Mouse (Mus musculus) limb, embryonic 14.5 days (tissue): ENCODE results near the gene Copz1. TPM values are rescaled to one million over a fixed set of nuclear protein-coding genes. Genes with fewer than 3 reads are reported as not detected.
A peak's percentile ranks its signal among the peaks of the same experiment; 100 is the strongest.

Experiments used
- ATAC-seq: fragments of 200-750 bp; cut with Nextera tagmentation; 2 replicates; pipeline ENCODE4 v1.8.0; 2017; ENCODE audit warnings: low read depth, moderate number of reproducible peaks, moderate TSS enrichment; ENCODE audit not compliant: low FRiP score
- DNase-seq: peaks from one replicate; pipeline ENCODE4 v3.0.0-alpha.2; 2015; ENCODE audit warnings: low spot score
- H3K27ac ChIP-seq: fragments of 300-500 bp; sonication (generic); replicated peaks from 2 replicates; pipeline ENCODE4 v1.5.1; 2014; ENCODE audit warnings: low read depth, mild to moderate bottlenecking, low read length, moderate library complexity, mixed read lengths
- H3K27me3 ChIP-seq: fragments of 300-500 bp; sonication (generic); 2 replicates; pipeline ENCODE4 v1.6.1; 2014; ENCODE audit warnings: low read length, mixed read lengths; ENCODE audit not compliant: control insufficient read depth, insufficient read depth
- H3K36me3 ChIP-seq: fragments of 300-500 bp; sonication (generic); 2 replicates; pipeline ENCODE4 v1.6.1; 2014; ENCODE audit warnings: mild to moderate bottlenecking, low read length, moderate library complexity, mixed read lengths; ENCODE audit not compliant: control insufficient read depth, insufficient read depth
- H3K4me1 ChIP-seq: fragments of 300-500 bp; sonication (generic); 2 replicates; pipeline ENCODE4 v1.6.1; 2014; ENCODE audit warnings: antibody characterized with exemption, low read length, mixed read lengths; ENCODE audit not compliant: control insufficient read depth, insufficient read depth
- H3K4me2 ChIP-seq: fragments of 300-500 bp; sonication (generic); replicated peaks from 2 replicates; pipeline ENCODE4 v1.6.1; 2014; ENCODE audit warnings: low read depth, mild to moderate bottlenecking, low read length, moderate library complexity; ENCODE audit not compliant: severe bottlenecking
- H3K4me3 ChIP-seq: fragments of 300-500 bp; sonication (generic); replicated peaks from 2 replicates; pipeline ENCODE4 v1.5.1; 2014; ENCODE audit warnings: low read length
- H3K9ac ChIP-seq: fragments of 300-500 bp; sonication (generic); 2 replicates; pipeline ENCODE4 v1.6.1; 2014; ENCODE audit warnings: mild to moderate bottlenecking, low read depth, low read length, moderate library complexity; ENCODE audit not compliant: severe bottlenecking
- H3K9me3 ChIP-seq: fragments of 300-500 bp; sonication (generic); 2 replicates; pipeline ENCODE4 v1.6.1; 2016; ENCODE audit warnings: low read length; ENCODE audit not compliant: control insufficient read depth
- POLR2A ChIP-seq: fragments of 200-500 bp; IDR thresholded peaks from 2 replicates; pipeline ENCODE4 v1.8.0; 2012; ENCODE audit warnings: inconsistent platforms, mild to moderate bottlenecking, moderate library complexity, borderline replicate concordance; ENCODE audit not compliant: insufficient read depth, insufficient read length; ENCODE audit errors: extremely low read depth
- WGBS: fragments of 180-500 bp; shearing (Covaris S2); extraction: QIAGEN DNeasy Blood & Tissue Kit; methylation state at CpG from one replicate; pipeline ENCODE4 v1.1.7; 2014; 5-methylcytosine and 5-hydroxymethylcytosine counted together
- polyA plus RNA-seq, 2 experiments: library from polyadenylated mRNA; depleted of rRNA in 1 of 2; stranded (reverse) in 1 of 2; unstranded in 1 of 2; fragments of >200 nt; fragmentation: Nextera tagmentation in 1 of 2; extraction: Ambion mirVana in 1 of 2; gene quantifications; 2 replicates each; pipeline versions ENCODE4 v1.2.1 to v1.2.3; 2012 to 2014

Gene Copz1
- polyA plus RNA-seq, 2 experiments, result 200 to 292 TPM

DNA sequence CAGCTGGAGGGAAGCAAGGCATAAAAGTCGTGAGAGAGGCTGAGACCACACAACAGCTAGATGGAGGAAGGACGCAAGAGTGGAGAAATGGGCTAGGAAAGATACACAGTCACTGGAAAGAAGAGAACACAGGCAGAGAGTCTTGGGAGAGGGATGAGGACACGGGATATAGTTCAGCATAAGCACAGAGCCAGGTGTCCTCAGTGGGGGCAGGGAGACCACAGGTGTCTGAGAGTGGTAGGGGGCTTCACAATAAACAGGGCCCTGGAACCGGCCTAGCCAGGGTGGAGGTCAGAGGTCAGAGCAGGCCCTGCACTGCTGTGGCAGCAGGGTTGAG, 66.3 kb downstream of the Copz1 start:
- Histone ChIP-seq H3K9ac (no peak overlapping the region), H3K4me1 (peaks cover 14% of the 10 kb centered on the region)
- WGBS, result 37% methylated on average over 3 of the region's 4 CpGs

DNA sequence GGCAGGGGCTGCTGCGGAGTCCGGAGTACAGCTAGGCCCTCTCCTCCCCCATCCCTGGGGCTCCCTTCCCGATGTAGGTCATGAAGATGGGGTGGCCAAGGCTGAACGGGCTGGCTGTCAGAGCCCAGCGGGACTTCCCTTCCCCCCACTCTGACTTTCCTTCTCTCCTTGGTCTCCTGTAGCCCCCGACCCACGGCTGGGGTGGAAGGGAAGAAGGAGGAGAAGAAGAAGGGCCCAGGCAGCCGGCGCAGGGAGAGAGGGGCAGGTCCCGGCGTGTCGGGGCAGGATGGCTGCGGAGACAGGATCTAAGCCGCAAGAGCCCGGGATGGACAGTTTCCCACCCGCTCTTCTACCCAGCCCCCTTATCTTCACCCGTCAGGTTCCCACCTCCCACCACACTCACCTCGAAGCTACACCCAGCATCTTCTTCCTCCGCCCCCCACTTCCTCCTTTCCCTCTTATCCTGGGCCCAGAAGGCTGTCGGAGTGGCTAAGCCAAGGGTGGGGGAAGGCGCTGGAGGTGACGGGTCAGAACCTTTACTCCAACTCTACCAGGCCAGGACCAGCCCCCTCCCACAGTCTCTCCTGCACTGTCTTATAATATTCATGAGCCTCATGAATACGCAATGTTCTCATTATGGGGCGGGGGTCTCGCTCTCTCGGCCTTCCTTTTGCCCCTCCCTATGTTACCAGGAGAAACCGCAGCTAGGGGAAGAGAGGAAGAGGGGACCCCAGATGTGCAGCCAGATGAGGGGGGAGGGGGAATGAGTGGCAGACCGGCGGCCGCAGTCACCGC, 66.8 kb downstream of the Copz1 start:
- Histone ChIP-seq H3K27ac (no peak overlapping the region), H3K9me3 (no peaks in the 10 kb centered on the region), H3K4me2 (peak overlapping the region; percentile 84), H3K9ac (peak overlapping the region; percentile 49), H3K27me3 (peaks cover 8% of the 10 kb centered on the region), H3K4me1 (peaks cover 11% of the 10 kb centered on the region), H3K36me3 (peaks cover 9% of the 10 kb centered on the region), H3K4me3 (peak overlapping the region; percentile 58)
- no peak for TF ChIP-seq POLR2A
- DNase-seq (no peak), ATAC-seq (no peak)
- WGBS, result 4% methylated on average over 20 of the region's 31 CpGs

More for the DNA sequence above, 66.3 kb downstream of the Copz1 start:
- Histone ChIP-seq H3K9me3 (no peaks in the 10 kb centered on the region), H3K4me3 (peak overlapping the region; percentile 58), H3K4me2 (peak overlapping the region; percentile 84; the same call in 1 of the 2 replicates), H3K36me3 (peaks cover 3% of the 10 kb centered on the region), H3K27ac (no peak overlapping the region), H3K27me3 (peaks cover 8% of the 10 kb centered on the region)
- no peak for TF ChIP-seq POLR2A
- DNase-seq (no peak), ATAC-seq (no peak)

DNA sequence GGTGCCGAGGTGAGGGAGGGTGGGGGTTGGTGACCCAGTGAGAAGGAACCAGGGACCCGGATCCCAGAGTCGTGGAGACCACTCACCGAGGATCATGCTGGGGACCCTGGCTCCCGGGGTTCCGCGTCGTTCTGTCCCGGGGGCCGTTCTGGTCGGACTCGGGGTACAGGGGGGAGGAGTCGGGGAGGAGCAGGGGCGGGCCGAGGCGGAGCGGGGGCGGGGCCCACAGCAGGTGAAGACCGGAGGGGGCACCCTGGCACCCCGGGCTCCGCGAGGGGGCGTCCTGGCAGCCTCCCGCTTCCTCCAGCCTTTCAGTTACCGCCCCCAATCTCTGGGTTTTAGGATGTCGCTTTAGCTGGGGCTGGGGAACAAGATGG, 67.4 kb downstream of the Copz1 start, which contains the start of gene Zfp385a:
TSS of gene Zfp385a (minus strand) at position 133 of the 377 bp plus-strand sequence.
- TF ChIP-seq POLR2A, result no peak
- Histone ChIP-seq H3K27ac (no peak within 1 kb of the TSS), H3K9ac (peak within 1 kb of the TSS; percentile 49), H3K4me2 (peak within 1 kb of the TSS; percentile 84), H3K4me3 (peak within 1 kb of the TSS; percentile 58), H3K4me1 (peaks cover 10% of the 10 kb centered on the region), H3K27me3 (peaks cover 8% of the 10 kb centered on the region), H3K36me3 (peaks cover 15% of the 10 kb centered on the region), H3K9me3 (no peaks in the 10 kb centered on the region)
- ATAC-seq (no peak), DNase-seq (no peak)
- 0% methylated on average over 10 of the region's 26 CpGs for WGBS

DNA sequence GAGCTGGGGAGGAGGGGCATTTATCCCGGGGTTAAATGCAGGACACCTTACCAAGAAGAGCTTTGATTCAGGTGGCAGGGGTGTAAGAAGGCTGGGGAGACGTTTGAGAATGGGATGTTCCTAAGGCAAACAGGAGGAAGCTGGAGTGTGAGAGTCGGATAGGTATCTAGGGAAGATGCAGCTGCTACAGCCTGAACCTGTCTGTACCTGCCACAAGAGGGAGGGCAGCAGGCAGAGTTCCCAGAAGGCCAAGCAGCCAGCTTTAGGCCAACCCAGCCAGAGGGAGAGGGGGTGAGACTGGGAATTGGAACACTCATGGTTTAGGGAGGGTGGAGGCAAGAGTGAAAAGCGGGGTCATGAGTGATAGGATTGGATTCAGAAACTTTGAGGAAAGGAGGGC, 68.3 kb downstream of the Copz1 start:
- no peak overlapping the region for H3K27ac ChIP-seq
- WGBS, result 19% methylated on average over 4 of the region's 4 CpGs
- DNase-seq (no peak), ATAC-seq (no peak)
- TF ChIP-seq POLR2A, result no peak
- no peak overlapping the region for H3K4me2 ChIP-seq
- H3K27me3 ChIP-seq, result peaks cover 8% of the 10 kb centered on the region
- no peak overlapping the region for H3K4me3 ChIP-seq
- H3K9ac ChIP-seq, result no peak overlapping the region
- peaks cover 6% of the 10 kb centered on the region for H3K4me1 ChIP-seq
- no peaks in the 10 kb centered on the region for H3K9me3 ChIP-seq
- peaks cover 23% of the 10 kb centered on the region for H3K36me3 ChIP-seq

DNA sequence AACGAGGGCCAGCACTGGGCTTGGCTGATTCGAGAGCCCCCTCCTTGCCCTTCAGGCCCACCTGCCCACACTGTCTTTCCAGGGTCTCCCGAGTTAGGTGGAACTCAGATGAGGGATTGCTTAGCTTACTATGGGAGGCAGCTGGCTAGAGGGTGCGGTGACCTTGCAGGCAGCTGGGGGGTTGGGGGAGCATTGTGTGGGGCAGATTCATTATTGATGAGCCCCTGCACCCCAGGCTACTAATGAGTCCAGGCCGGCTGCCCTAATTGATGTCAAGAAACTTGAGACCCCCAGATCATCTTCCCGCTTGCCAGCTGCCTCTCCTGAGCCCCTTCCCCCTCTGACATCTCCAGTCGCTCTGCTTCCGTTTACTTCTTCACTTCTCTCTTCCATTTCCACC, 69.0 kb downstream of the Copz1 start:
- H3K4me2 ChIP-seq, result no peak overlapping the region
- H3K27me3 ChIP-seq, result peaks cover 8% of the 10 kb centered on the region
- peaks cover 4% of the 10 kb centered on the region; the same call in 1 of the 2 replicates for H3K4me1 ChIP-seq
- no peak overlapping the region for H3K27ac ChIP-seq
- WGBS, result 31% methylated on average over 8 of the region's 8 CpGs
- TF ChIP-seq POLR2A, result no peak
- no peak overlapping the region for H3K4me3 ChIP-seq
- H3K36me3 ChIP-seq, result peaks cover 31% of the 10 kb centered on the region
- H3K9me3 ChIP-seq, result no peaks in the 10 kb centered on the region
- DNase-seq (no peak), ATAC-seq (no peak)
- no peak overlapping the region for H3K9ac ChIP-seq

DNA sequence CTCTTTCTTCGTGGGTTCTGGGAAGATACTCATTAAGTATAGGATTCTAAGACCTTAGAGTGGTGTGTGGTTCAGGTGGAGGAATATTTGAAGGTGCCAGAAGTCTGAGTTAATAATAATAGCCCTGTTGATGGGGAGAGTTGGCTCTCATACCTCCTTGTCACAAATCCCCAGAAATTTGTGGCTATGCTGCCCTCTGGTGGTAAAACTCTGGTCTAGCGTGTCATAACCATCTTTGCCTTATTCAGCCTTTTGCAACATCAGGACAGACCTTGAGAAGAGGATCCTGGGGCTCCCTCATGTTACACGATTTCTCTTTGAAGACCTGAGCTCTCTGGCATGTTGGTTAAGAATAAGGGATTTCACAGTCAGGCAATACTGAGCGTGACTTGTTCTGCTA, 69.9 kb downstream of the Copz1 start:
- Histone ChIP-seq H3K4me2 (no peak overlapping the region), H3K9ac (no peak overlapping the region), H3K27ac (no peak overlapping the region), H3K9me3 (no peaks in the 10 kb centered on the region), H3K4me1 (peaks cover 4% of the 10 kb centered on the region; the same call in 1 of the 2 replicates), H3K36me3 (peaks cover 38% of the 10 kb centered on the region), H3K27me3 (peaks cover 8% of the 10 kb centered on the region), H3K4me3 (no peak overlapping the region)
- peak; percentile 50; the same call in 1 of the 2 replicates for ATAC-seq
- WGBS, result 9% methylated on average over 4 of the region's 4 CpGs
- TF ChIP-seq POLR2A, result no peak
- DNase-seq, result peak; percentile 82
